Mouse (Mus musculus): ENCODE measurements around the gene Il17rc.

Gene Il17rc

DNA sequence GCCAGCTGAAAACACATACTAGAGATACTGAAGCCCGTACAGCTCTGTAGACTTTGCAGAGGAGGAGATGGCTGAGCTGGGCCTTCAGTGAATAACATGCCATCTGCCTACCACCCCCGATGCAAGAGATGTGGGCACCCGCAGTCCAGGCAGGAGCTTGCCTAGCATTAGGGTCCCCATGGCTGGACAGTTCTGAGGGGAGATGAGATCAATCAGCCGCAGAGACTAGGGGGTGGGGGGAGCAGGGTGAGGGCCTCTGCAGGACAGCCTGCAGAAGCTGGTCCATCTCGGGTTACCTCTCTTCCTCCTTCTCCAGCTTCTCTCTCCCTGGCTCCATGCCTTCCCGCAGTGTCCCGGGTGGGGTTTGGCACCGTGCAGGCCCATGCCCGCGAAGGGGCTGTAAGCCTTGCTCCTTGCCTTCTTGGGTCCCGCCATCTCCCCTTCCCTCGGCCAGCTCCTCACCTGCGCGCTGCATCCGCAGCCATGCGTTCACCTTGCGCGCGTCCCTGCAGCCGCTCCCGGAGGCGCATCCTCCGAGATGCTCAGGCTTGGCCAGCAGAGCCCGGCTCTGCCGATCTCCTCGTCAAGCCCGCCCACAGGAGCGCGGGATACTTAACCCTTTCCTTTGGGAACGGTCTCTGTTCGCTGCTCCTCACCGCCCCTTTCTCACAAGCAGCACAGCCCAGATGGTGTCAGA is 30.3 kb downstream of the Il17rc start, which contains the start of gene Prrt3:
Gene Prrt3, minus strand, starts transcription at position 544 of the 697 bp plus-strand sequence.
- peak; percentile 85 for DNase-seq

- no peak for DNase-seq
Measured at GRCm38 (mm10) chr6:113502801-113503200, 31.6 kb downstream of the Il17rc start.

DNA sequence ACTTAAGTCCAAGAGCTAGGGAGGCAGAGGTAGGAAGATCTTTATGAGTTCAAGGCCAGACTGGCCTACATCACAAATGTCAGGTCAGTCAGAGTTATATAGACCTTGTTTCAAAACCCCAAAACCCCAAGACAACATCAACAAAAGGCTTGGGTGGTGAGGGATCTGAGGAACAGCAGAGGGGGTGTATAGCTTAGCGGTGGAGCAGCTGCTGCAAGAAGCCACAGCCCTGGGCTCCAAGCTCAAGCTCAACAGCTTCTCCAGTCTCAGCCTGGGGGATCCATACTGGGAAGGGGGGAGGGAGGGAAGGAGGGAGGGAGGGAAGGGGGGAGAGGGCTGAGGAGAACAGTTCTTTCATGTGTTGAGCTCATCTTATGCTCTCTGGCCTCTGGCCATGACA is 34.5 kb downstream of the Il17rc start:
- DNase-seq: no peak

DNA sequence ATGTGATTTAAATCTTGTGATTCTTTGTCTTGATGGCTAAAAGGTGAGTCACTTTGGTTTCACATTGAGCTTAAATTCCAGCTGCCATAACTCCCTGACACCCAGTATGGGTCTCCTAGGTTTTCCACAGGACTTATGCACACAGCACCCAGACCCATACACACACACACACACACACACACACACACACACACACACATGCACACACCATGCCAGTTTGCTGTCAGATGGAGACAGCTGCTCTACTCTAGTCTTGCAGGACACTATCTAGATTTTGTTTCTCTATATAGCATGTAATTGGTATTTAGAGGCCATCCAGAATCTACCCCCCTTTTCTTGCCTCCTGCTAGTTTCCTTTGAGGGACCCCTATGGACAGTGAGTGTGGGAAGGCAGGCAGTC is 35.9 kb downstream of the Il17rc start:
- no peak for DNase-seq

DNA sequence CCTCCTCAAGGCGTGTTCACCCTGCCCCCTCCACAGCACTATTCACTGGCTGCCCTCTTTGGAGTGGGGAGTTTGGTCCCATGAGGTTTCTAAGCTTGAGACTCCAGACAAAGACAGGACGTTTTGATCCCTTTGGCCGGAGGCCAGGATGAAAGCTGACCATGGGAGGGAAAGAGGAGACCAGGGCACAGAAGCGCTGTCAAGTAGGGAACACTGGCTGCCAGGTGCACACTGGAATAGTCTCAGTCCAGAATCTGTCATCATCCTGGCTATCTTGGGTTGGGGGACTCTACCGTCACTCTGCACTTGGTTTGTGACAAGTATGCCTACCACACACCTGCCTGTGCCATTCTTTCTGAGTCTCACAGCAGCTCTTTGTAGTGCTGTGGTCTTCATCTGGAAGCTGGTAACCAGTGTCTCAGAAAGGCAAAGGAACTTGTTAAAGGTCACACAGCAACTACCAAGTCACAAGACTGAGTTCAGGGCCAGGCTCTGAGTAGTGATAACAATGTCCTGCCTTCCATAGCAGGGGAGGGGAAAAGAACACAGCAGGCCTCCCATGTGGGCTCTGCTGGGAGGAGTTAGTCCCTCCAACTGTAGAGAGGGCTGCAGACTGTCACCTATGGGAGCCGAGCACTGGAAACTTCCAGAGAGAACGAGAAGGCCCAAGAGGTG is 37.2 kb downstream of the Il17rc start:
- peak; percentile 54 for DNase-seq

- DNase-seq: peak; percentile 87
Measured at GRCm38 (mm10) chr6:113508947-113509280, 37.7 kb downstream of the Il17rc start.

DNA sequence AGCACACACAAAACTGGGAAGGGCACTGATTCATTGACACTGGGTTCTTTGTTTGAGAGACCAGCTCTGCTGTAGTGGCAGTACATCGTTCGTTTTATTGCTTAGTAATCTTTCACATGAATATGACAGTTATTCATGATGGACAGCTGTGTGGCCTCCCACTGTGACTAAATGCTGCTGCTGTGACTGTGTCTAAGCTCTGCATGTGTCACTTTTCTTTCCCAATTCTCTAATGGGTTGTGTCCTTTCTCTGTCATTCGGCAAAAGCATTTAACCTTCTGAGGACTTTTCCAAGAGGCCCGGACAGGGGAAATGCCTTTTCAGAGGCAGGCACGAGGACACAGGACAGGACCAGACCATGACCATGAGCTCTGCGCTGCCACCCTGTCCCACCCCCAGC is 42.7 kb downstream of the Il17rc start:
- DNase-seq: no peak

GRCm38 (mm10) chr6:113514600-113514999 is 43.4 kb downstream of the Il17rc start:
- no peak for DNase-seq

DNA sequence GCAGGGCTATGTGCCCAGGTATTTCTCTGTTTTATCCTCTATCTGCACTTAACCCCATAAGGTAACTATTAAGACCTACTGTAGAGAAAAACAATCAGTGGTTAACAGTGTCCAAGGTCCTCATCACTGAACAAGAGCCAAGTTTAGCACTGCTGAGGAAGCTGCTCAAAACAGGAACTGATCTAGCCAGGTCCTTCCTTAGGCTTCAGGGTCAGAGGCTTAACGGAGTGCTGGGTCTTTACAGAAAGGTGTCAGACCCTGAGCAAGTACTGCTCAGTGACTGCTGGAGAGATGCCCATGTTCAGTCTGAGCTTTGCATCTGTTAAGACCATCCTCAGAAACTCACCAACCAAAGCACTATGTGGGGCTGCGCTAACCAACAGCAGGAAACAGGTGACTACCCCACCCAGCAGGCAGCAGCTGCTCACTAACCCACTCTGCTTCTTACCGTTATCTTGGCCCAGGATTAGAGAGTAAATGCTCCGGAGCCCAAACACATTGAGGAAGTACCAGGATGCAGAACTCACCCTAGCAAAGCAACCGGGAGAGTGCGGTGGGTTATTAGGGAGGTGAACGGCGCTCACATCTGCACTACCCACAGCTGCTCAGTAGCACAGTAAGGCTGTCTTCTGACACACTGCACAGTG is 46.3 kb downstream of the Il17rc start:
- no peak for DNase-seq

DNA sequence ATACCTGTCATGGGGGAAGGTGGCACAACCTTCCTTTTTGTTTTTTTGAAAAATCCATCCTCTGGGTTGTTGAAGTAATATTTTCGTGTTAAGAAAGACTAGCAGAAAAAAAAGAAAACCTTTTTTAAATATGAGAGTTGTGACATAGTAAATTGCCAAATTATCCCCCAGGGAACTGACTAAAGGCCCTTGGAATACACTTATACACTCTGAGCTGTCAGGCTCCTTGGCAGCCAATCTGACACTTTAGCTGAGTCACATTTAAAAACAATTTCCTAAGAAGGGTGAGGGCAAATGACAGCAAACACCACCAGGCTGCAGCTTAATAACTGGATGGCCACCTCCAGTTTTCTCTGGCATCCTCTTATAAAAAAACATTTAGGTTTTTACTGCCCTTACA is 51.1 kb downstream of the Il17rc start:
- no peak for DNase-seq

- no peak for DNase-seq
Measured at GRCm38 (mm10) chr6:113523420-113523819, 52.2 kb downstream of the Il17rc start.

GRCm38 (mm10) chr6:113530932-113531839 is 60.0 kb downstream of the Il17rc start, which contains the start of the genes Emc3 and Fancd2:
Gene Emc3, minus strand, starts transcription at chr6:113531652.
Gene Fancd2, plus strand, starts transcription at chr6:113531682.
- peak; percentile 86 for DNase-seq

- no peak for DNase-seq
Measured at GRCm38 (mm10) chr6:113531840-113532404, 60.7 kb downstream of the Il17rc start.

Measured in cerebellum, adult 11-12 months (tissue).